Comparison of ENCODE assay signal across 26 mouse cellular contexts in the genomic region with DNA sequence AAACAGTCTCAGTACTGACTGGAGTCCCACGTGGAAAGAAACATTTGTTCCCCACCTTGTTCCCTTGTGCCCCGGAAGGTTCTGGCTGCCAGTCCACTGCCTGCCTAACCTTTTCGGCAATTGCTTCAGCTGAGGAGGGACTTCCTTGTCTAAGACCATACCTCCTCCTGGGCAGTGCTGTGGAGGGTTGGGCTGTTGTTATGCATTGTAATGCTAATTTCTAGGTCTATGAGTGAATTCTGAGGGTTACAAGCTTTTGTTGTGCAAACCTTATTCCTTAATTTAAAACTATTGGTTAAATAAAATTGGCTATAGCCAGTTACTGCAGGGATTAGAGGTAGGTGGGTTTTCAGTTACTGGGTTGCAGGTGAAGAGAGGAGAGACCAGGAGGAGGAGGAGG.
"Had no signal": no experiment of that assay in that cellular context is flagged by ENCODE, and none has a peak within 500 bp of the region (broad histone marks: within the 10 kb centered on the region; RNA-seq: fewer than 3 reads in every experiment).

No protein-coding gene starts in this region.

- ATAC-seq: hindbrain, embryonic 16.5 days; inflammation-experienced regulatory T-cells, adult 6 months; intestine, embryonic 15.5 days; intestine, postnatal 0 days had no signal

- H3K27me3 ChIP-seq: hindbrain, embryonic 12.5 days; intestine, embryonic 15.5 days; limb, embryonic 12.5 days had no signal

- H3K4me3 ChIP-seq: heart, adult 2 months; heart, embryonic 12.5 days; hindbrain, embryonic 10.5 days; hindbrain, embryonic 12.5 days; intestine, embryonic 15.5 days; layer of hippocampus, adult 2 months; left cerebral cortex, adult 2 months; limb, embryonic 10.5 days; limb, embryonic 12.5 days had no signal

- H3K9me3 ChIP-seq: heart, embryonic 12.5 days; hindbrain, embryonic 10.5 days; hindbrain, embryonic 12.5 days; intestine, embryonic 15.5 days; limb, embryonic 10.5 days; limb, embryonic 12.5 days had no signal

- H3K27ac ChIP-seq: heart, adult 2 months; hindbrain, embryonic 10.5 days; hindbrain, embryonic 12.5 days; hindbrain, embryonic 14.5 days; intestine, embryonic 15.5 days; layer of hippocampus, adult 2 months; left cerebral cortex, adult 2 months; limb, embryonic 10.5 days; limb, embryonic 12.5 days; liver, embryonic 14.5 days had no signal

- H3K36me3 ChIP-seq: heart, embryonic 12.5 days; hindbrain, embryonic 10.5 days; hindbrain, embryonic 12.5 days; intestine, embryonic 15.5 days; limb, embryonic 10.5 days; limb, embryonic 12.5 days had no signal

- H3K4me2 ChIP-seq: heart, embryonic 12.5 days; hindbrain, embryonic 12.5 days; hindbrain, embryonic 14.5 days; intestine, embryonic 15.5 days; limb, embryonic 12.5 days; liver, embryonic 11.5 days had no signal

- DNase-seq: gastrocnemius, postnatal 14 days; gastrocnemius, postnatal 36 days; heart, adult 11 months; heart, adult 2 months; heart, postnatal 10 days; heart, postnatal 4 days; kidney, adult 18-20 months; kidney, adult 8-10 months; kidney, postnatal 10 days; kidney, postnatal 25 days; kidney, postnatal 4 days; liver had no signal

- H3K9ac ChIP-seq: heart, embryonic 12.5 days; hindbrain, embryonic 12.5 days; hindbrain, embryonic 14.5 days; intestine, embryonic 15.5 days; limb, embryonic 12.5 days; liver, embryonic 14.5 days had no signal

- H3K4me1 ChIP-seq: hindbrain, embryonic 12.5 days; intestine, embryonic 15.5 days had no signal
